Mouse (Mus musculus): ENCODE results near the gene Palld.

GRCm38 (mm10) chr8:61796537-61797050 is 105.9 kb downstream of the Palld start:
- TF ChIP-seq CTCF (IDR thresholded peaks at IDR 0.05; ENCODE audit: extremely low read depth, insufficient read length, insufficient replicate concordance, low read depth, low read length) (no peak), POLR2A (IDR thresholded peaks at IDR 0.05; ENCODE audit: low read depth, low read length) (no peak)

Measured in small intestine, adult 2 months (tissue).